Mouse (Mus musculus) megakaryocyte, embryonic 14.5 days (primary cell): Measurements from ENCODE around the gene Krtap14.

Experiments used
- FLI1 ChIP-seq: IDR thresholded peaks from 2 replicates; pipeline ENCODE4 v1.6.1; 2012; ENCODE audit warnings: low read length, inconsistent platforms, mixed read lengths
- GATA1 ChIP-seq: IDR thresholded peaks from 3 replicates; pipeline ENCODE4 v1.6.1; 2012; ENCODE audit warnings: mixed read lengths, low read length, inconsistent platforms, borderline replicate concordance

- TF ChIP-seq GATA1 (no peak), FLI1 (no peak)
Observed at GRCm38 (mm10) chr16:88786786-88787185, 39.2 kb downstream of the Krtap14 start.
